Mouse (Mus musculus) ES-Bruce4 (cell line): ENCODE measurements around the gene Drc7.

Experiments
- CTCF ChIP-seq: IDR thresholded peaks from one replicate; pipeline ENCODE4 v1.8.1; 2011; ENCODE audit warnings: low read depth, low read length
- EP300 ChIP-seq: IDR thresholded peaks from 2 replicates; pipeline ENCODE4 v1.6.1; 2011; ENCODE audit warnings: low read depth, low read length; ENCODE audit not compliant: insufficient read depth

DNA sequence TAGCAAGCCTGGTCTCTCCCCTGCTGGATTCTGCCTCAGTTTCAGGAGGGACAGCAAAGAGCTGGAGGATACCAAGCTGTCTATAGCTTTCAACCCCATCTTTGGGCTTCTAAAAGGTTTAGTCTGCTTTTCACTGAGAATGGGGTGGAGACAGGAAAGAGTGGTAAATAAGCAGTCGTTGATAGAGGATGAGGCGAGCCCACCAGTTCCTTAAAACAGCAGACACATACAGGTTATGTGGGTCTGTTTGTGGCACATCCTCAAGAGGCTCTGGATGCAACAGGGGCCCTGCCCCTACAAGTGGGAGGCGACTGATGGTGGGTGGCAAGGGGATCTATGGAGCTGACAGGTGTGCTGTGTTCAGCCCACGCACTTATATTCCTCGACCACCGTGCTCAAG is 3.8 kb downstream of the Drc7 start:
- no peak for TF ChIP-seq CTCF
- TF ChIP-seq EP300 = no peak
